Mouse (Mus musculus) ES-Bruce4 (cell line): Measurements from ENCODE around the gene Stat5b. TPM values are rescaled to one million over a fixed set of nuclear protein-coding genes. Genes with fewer than 3 reads are reported as not detected.

Source experiments
- H3K27ac ChIP-seq: 2 replicates; pipeline ENCODE4 v1.5.1; 2012; ENCODE audit warnings: low read length, inconsistent platforms; ENCODE audit not compliant: insufficient read depth
- H3K27me3 ChIP-seq: 2 replicates; pipeline ENCODE4 v1.6.1; 2012; ENCODE audit warnings: mild to moderate bottlenecking, low read length, inconsistent platforms; ENCODE audit not compliant: control insufficient read depth, poor library complexity, insufficient read depth, severe bottlenecking
- H3K36me3 ChIP-seq: 2 replicates; pipeline ENCODE4 v1.6.1; 2012; ENCODE audit warnings: inconsistent platforms, mild to moderate bottlenecking, low read length, moderate library complexity; ENCODE audit not compliant: control insufficient read depth, poor library complexity, insufficient read depth, severe bottlenecking
- H3K4me1 ChIP-seq: one replicate; pipeline ENCODE4 v1.8.1; 2011; ENCODE audit warnings: low read length; ENCODE audit not compliant: control insufficient read depth, insufficient read depth
- H3K4me3 ChIP-seq: 2 replicates; pipeline ENCODE4 v1.5.1; 2011; ENCODE audit warnings: low read depth, mild to moderate bottlenecking, low read length
- H3K9ac ChIP-seq: 2 replicates; pipeline ENCODE4 v1.6.1; 2012; ENCODE audit warnings: low read depth, mild to moderate bottlenecking, inconsistent platforms; ENCODE audit not compliant: poor library complexity, severe bottlenecking
- H3K9me3 ChIP-seq: replicated peaks from 2 replicates; pipeline ENCODE4 v1.6.1; 2012; ENCODE audit warnings: mild to moderate bottlenecking, low read length, inconsistent platforms; ENCODE audit not compliant: control insufficient read depth, poor library complexity, insufficient read depth, severe bottlenecking
- CTCF ChIP-seq: IDR thresholded peaks from one replicate; pipeline ENCODE4 v1.8.1; 2011; ENCODE audit warnings: low read depth, low read length
- EP300 ChIP-seq: IDR thresholded peaks from 2 replicates; pipeline ENCODE4 v1.6.1; 2011; ENCODE audit warnings: low read depth, low read length; ENCODE audit not compliant: insufficient read depth
- POLR2A ChIP-seq: IDR thresholded peaks from one replicate; pipeline ENCODE4 v1.8.1; 2011; ENCODE audit warnings: low read length; ENCODE audit not compliant: insufficient read depth
- polyA plus RNA-seq: library from polyadenylated mRNA; stranded (reverse); fragments of >200 nt; gene quantifications from 2 replicates; pipeline ENCODE4 v1.2.4, GENCODE M21; 2011; ENCODE audit warnings: low read depth; ENCODE audit not compliant: missing spikeins, insufficient read depth, insufficient read length

Stat5b gene
- polyA plus RNA-seq, 1 experiment, result 7.3 TPM

DNA sequence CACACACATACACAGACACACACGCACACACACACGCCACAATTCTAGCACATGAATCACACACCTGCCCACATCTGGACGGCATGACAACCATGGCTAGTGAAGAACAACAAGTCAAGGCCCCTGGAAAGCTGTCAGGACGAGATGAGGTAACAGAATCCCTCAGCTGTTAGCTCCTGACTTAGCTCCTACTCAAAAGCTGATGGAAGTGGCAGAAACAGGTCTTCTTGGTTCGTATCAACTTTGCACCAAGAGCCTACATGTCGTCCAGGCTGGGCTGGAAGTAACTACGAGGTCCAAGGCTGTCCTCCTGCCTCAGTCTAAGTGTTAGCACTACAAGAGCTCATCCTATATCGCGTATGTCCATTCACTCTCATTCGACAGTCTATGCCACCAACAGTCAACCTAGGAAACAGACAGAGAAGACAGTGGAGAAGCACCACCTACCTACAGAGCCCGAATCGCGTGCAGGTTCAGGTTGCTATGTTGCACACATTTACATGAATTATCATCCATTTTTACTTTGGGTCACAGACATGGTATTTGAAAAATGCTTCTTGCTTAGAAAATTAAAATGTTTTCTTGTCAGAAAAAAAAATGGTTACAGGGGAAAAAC lies 28.8 kb downstream of the Stat5b start:
- Histone ChIP-seq H3K36me3 (no peaks in the 10 kb centered on the region), H3K4me1 (no peaks in the 10 kb centered on the region), H3K27me3 (no peaks in the 10 kb centered on the region), H3K4me3 (no peak overlapping the region), H3K9me3 (no peaks in the 10 kb centered on the region), H3K9ac (no peak overlapping the region), H3K27ac (no peak overlapping the region)
- no peak for TF ChIP-seq CTCF
- no peak for TF ChIP-seq POLR2A
- no peak for TF ChIP-seq EP300

DNA sequence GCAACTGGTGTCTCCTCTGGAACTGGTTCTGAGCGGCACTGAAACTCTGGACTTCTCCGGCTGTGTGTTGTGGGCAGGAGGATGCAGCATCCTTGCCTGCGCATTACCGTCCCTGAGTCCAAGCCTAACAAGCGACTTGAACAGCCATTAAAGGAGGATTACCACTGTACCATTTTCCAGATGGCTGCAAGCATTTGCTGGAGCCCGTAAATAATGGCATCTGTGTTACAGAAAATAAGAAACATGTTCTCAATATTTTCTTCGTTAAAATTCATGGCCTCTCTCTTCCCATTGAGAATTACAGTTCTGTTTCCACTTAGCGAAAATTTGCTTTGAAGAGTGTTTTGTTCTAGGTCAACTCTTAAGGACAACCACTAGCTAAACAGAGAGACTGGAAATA lies 30.5 kb downstream of the Stat5b start:
- H3K4me3 ChIP-seq, result no peak overlapping the region
- no peaks in the 10 kb centered on the region for H3K9me3 ChIP-seq
- no peak for TF ChIP-seq EP300
- TF ChIP-seq CTCF, result no peak
- no peak for TF ChIP-seq POLR2A
- no peak overlapping the region for H3K9ac ChIP-seq
- no peak overlapping the region for H3K27ac ChIP-seq
- H3K27me3 ChIP-seq, result no peaks in the 10 kb centered on the region
- H3K36me3 ChIP-seq, result no peaks in the 10 kb centered on the region
- H3K4me1 ChIP-seq, result no peaks in the 10 kb centered on the region

DNA sequence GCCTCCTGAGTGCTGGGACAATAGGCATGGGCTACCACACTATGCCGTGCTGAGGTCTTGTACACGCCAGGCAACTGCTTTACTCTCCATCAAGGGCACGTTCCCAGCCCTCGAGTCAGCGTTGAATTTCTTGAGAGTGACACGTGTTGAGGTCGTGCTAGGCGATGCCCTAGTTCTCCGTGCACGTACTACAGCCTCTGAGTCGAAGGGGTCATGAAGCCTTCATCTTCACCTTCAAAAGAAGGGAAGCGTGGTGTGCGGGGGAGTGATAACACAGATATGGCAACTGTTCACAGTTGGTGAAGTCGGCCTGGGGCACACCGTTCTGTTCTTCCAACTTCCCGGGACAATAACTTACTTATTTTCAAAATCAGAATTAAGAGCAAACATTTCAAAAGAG lies 30.9 kb downstream of the Stat5b start:
- H3K27ac ChIP-seq, result no peak overlapping the region
- no peak overlapping the region for H3K9ac ChIP-seq
- TF ChIP-seq CTCF (no peak), EP300 (no peak), POLR2A (no peak)
- H3K27me3 ChIP-seq, result no peaks in the 10 kb centered on the region
- no peak overlapping the region for H3K4me3 ChIP-seq
- no peaks in the 10 kb centered on the region for H3K9me3 ChIP-seq
- H3K36me3 ChIP-seq, result no peaks in the 10 kb centered on the region
- H3K4me1 ChIP-seq, result no peaks in the 10 kb centered on the region

DNA sequence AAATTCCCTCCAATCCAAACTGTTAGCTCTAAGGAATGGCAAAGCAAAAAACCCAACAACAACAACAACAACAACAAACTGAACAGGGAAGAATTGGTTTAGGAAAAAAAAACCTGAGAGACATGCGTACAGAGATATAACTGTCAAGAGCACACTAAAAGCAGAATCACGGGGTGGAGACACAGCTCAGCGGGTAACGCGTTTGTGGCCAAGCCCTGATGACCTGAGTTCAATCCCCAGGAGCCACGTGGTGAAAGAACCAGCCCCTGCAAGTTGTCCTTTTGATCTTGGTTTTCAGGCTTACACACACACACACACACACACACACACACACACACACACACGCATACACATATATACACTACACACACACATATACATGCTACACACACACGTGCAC lies 31.5 kb downstream of the Stat5b start:
- H3K27me3 ChIP-seq, result no peaks in the 10 kb centered on the region
- H3K9me3 ChIP-seq, result no peaks in the 10 kb centered on the region
- no peak overlapping the region for H3K27ac ChIP-seq
- no peak overlapping the region for H3K9ac ChIP-seq
- H3K4me3 ChIP-seq, result no peak overlapping the region
- H3K36me3 ChIP-seq, result no peaks in the 10 kb centered on the region
- TF ChIP-seq EP300 (no peak), POLR2A (no peak), CTCF (no peak)
- no peaks in the 10 kb centered on the region for H3K4me1 ChIP-seq

DNA sequence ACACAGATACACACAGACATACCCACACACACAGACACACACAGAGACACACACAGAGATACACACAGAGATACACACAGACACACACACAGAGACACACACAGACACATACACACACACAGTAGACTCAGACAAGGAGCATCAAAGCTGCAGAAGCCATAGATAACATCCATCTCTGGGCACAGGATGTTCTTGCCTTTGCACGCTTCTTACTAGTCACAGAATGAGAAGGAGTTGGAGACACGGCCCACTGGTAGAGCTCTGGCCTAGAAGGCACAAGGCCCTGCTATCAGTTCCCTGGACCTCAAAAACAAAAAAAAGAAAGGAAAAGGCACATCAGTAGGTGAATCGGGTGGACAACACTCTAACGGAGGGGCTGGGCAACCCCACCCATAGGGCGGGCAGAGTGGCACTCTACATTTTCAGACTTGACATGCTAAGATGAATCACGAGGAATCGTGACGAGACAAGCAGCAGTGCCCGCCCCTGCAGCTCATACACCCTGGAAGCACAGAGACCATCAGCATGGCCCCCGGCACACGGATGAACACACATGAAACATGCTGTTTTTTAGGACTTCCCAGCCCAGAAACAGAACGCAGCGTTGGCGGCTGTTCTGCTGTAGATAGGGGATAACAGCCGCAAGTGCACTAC lies 32.0 kb downstream of the Stat5b start:
- Histone ChIP-seq H3K9me3 (no peaks in the 10 kb centered on the region), H3K27ac (no peak overlapping the region), H3K27me3 (no peaks in the 10 kb centered on the region), H3K4me3 (no peak overlapping the region), H3K4me1 (no peaks in the 10 kb centered on the region), H3K36me3 (no peaks in the 10 kb centered on the region), H3K9ac (no peak overlapping the region)
- no peak for TF ChIP-seq EP300
- TF ChIP-seq POLR2A, result no peak
- no peak for TF ChIP-seq CTCF

DNA sequence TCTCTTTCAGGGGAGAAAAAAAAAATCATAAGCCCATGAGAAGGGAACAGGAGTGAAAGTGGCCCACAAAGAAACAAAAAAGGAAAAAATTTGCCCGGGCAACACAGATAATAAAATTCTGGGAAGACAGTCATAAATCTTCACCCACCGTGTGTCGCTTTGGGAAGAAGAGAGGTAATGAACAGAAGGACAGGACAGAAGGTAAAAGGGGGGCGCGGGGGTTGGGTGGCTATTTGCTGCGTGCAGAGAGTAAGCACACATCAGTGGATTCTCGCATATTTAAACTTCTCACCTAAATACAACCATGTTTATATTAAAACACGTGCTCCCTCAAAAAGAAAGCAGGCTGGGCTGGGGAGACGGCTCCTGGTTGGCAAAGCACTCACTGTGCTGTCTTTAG lies 33.2 kb downstream of the Stat5b start:
- H3K9ac ChIP-seq, result no peak overlapping the region
- no peaks in the 10 kb centered on the region for H3K4me1 ChIP-seq
- H3K9me3 ChIP-seq, result no peaks in the 10 kb centered on the region
- H3K27me3 ChIP-seq, result no peaks in the 10 kb centered on the region
- TF ChIP-seq EP300, result no peak
- no peak for TF ChIP-seq POLR2A
- no peaks in the 10 kb centered on the region for H3K36me3 ChIP-seq
- no peak overlapping the region for H3K27ac ChIP-seq
- H3K4me3 ChIP-seq, result no peak overlapping the region
